Mouse (Mus musculus) hindbrain, embryonic 14.5 days (tissue): Measurements from ENCODE around the gene 2900026A02Rik. TPM values are rescaled to one million over a fixed set of nuclear protein-coding genes. Genes with fewer than 3 reads are reported as not detected.
A peak's percentile ranks its signal among the peaks of the same experiment; 100 is the strongest.

Experiments
- ATAC-seq: fragments of 200-750 bp; cut with Nextera tagmentation; 2 replicates; pipeline ENCODE4 v1.8.0; 2017; ENCODE audit warnings: moderate number of reproducible peaks, mild to moderate bottlenecking, moderate TSS enrichment, moderate library complexity; ENCODE audit not compliant: low FRiP score
- DNase-seq: peaks from one replicate; pipeline ENCODE4 v3.0.0-alpha.2; 2015; ENCODE audit warnings: low spot score
- H3K27ac ChIP-seq: fragments of 300-500 bp; sonication (generic); 2 replicates; pipeline ENCODE4 v1.5.1; 2014; ENCODE audit warnings: mild to moderate bottlenecking, moderate library complexity
- H3K27me3 ChIP-seq: fragments of 300-500 bp; sonication (generic); 2 replicates; pipeline ENCODE4 v1.6.1; 2014; ENCODE audit warnings: mild to moderate bottlenecking, low read length, mixed read lengths; ENCODE audit not compliant: control insufficient read depth, insufficient read depth
- H3K36me3 ChIP-seq: fragments of 300-500 bp; sonication (generic); replicated peaks from 2 replicates; pipeline ENCODE4 v1.6.1; 2014; ENCODE audit not compliant: control insufficient read depth, insufficient read depth
- H3K4me1 ChIP-seq: fragments of 300-500 bp; sonication (generic); replicated peaks from 2 replicates; pipeline ENCODE4 v1.6.1; 2014; ENCODE audit warnings: antibody characterized with exemption, low read length, mixed read lengths; ENCODE audit not compliant: control insufficient read depth, insufficient read depth
- H3K4me2 ChIP-seq: fragments of 300-500 bp; sonication (generic); replicated peaks from 2 replicates; pipeline ENCODE4 v1.6.1; 2014; ENCODE audit warnings: mild to moderate bottlenecking, moderate library complexity
- H3K4me3 ChIP-seq: fragments of 300-500 bp; sonication (generic); replicated peaks from 2 replicates; pipeline ENCODE4 v1.5.1; 2014; ENCODE audit warnings: mild to moderate bottlenecking, low read length
- H3K9ac ChIP-seq: fragments of 300-500 bp; sonication (generic); 2 replicates; pipeline ENCODE4 v1.6.1; 2014
- H3K9me3 ChIP-seq: fragments of 300-500 bp; sonication (generic); 2 replicates; pipeline ENCODE4 v1.6.1; 2016; ENCODE audit warnings: low read length; ENCODE audit not compliant: control insufficient read depth
- WGBS: fragments of 180-500 bp; shearing (Covaris S2); extraction: QIAGEN DNeasy Blood & Tissue Kit; methylation state at CpG from one replicate; pipeline ENCODE4 v1.1.7; 2014; 5-methylcytosine and 5-hydroxymethylcytosine counted together
- polyA plus RNA-seq: library from polyadenylated mRNA; unstranded; fragments of >200 nt; fragmentation: Nextera tagmentation; extraction: Ambion mirVana; gene quantifications from 2 replicates; pipeline ENCODE4 v1.2.1, GENCODE M21; 2014

Gene 2900026A02Rik
- polyA plus RNA-seq, 1 experiment from 2014 or later: 2.5 TPM

DNA sequence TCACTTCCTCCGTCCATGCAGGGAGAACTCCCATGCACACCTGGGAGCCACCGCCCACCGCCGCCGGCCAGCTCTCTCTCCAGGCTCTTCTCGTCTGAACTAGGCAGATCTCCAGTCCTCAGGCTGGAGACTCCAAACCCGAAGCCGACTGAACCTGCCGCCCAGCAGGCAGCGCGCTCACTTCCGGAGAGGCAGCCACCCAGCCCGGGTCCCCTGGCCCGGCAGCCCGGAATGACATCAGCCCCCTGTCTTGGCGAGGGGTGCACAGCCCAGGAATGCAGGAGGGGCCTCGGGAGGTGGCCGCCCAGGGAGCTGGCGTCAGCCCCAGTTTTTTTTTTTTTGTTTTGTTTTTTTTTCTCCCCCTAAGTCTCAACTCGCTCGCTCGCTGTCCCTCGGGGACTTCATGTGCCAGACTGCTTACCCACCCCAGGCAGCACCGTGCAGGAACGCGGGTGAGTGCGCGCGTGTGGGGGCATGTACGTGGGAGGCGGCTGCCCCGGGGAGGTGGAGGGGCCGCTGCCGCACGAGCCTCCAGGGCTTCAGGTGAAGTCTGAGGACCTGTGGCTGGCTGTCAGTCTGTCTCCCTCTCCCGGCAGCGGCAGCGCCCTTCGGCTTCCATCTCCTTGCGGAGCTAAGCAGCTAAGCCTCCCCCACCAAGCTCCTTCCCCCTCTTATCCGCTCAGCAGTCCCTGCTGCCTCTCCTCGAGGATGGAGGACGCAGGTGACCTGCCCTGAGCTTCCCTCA lies 82.5 kb downstream of the 2900026A02Rik start:
- ATAC-seq (peak; percentile 56), DNase-seq (peak; percentile 46)
- Histone ChIP-seq H3K9me3 (no peaks in the 10 kb centered on the region), H3K4me3 (peak overlapping the region; percentile 45), H3K4me2 (peak overlapping the region; percentile 91), H3K27me3 (peaks cover 13% of the 10 kb centered on the region), H3K9ac (peak overlapping the region; percentile 65), H3K4me1 (peaks cover 17% of the 10 kb centered on the region), H3K27ac (peak overlapping the region; percentile 54; the same call in 1 of the 2 replicates), H3K36me3 (no peaks in the 10 kb centered on the region)
- WGBS: under 1% methylated on average over 43 of the region's 43 CpGs

DNA sequence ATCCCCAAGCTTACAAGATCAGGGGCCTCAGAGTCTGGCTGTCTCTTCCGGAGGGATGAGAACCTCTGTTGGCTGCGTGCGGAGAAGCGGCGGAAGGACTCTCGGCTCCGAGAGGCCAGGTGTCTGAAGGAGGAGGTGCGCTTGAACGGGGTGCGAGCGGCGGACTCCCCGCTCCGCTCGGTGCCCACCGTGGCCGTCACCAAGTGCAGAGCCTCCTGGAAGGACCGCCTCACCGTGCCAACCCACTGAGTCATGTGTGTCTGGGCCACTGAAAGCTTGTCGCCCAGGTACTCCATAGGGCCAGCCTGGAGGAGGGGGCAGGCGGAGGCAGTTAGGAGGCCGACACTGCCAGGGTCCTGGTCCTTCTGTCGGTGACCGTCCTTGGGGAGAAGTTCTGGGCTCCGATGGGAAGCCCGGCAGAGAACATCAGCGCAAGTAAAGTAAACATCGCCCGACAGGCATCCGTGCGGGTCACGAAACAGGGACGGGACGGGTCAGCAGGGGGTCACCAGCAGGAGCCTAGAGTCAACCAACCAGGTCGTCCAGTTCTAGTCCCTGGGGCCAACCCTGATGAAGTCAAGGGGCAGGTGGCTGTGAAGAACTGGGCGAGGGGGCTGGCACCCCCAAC lies 83.2 kb downstream of the 2900026A02Rik start:
- ATAC-seq: no peak
- WGBS: 13% methylated on average over 36 of the region's 36 CpGs
- peaks cover 17% of the 10 kb centered on the region for H3K4me1 ChIP-seq

DNA sequence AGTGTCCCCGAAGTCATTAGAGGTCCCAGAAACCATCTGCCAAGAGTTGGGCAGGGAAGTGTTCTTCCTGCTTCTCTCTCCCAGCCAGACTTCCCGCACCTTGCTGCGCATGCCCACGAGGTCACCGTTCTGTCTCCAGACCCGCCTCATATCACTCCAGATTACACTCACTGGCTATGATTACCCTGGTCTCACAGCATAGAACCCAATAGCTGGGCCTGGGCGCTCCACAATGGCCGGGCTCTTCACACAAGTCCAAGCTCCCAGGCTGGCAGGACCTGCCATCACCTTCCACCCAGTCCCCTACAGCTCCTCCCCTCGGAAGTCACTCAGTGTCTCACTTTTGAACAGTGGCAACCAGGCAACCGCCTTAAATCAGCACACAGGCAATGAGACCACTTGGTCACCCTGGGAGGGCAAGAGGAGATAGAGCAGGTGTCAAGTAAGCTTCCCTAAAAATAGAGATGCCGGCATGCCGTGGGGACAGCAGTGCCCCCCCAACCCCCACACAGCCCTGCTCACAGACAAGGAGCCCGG lies 84.0 kb downstream of the 2900026A02Rik start:
- H3K9ac ChIP-seq: peak overlapping the region; percentile 65; the same call in 1 of the 2 replicates
- no peak overlapping the region for H3K27ac ChIP-seq
- DNase-seq: no peak
- 77% methylated on average over 13 of the region's 13 CpGs for WGBS
- no peaks in the 10 kb centered on the region for H3K9me3 ChIP-seq
- H3K4me1 ChIP-seq: peaks cover 22% of the 10 kb centered on the region
- no peak for ATAC-seq
- peak overlapping the region; percentile 91; the same call in 1 of the 2 replicates for H3K4me2 ChIP-seq
- H3K36me3 ChIP-seq: no peaks in the 10 kb centered on the region
- H3K27me3 ChIP-seq: peaks cover 13% of the 10 kb centered on the region
- H3K4me3 ChIP-seq: peak overlapping the region; percentile 45; the same call in 1 of the 2 replicates

More for the DNA sequence above, 83.2 kb downstream of the 2900026A02Rik start:
- Histone ChIP-seq H3K27ac (0 out of 2 replicates have a peak overlapping the region, but pooled peaks have one; percentile 54), H3K36me3 (no peaks in the 10 kb centered on the region), H3K27me3 (peaks cover 13% of the 10 kb centered on the region), H3K9me3 (no peaks in the 10 kb centered on the region), H3K4me3 (peak overlapping the region; percentile 45), H3K4me2 (peak overlapping the region; percentile 91), H3K9ac (peak overlapping the region; percentile 65)
- no peak for DNase-seq

DNA sequence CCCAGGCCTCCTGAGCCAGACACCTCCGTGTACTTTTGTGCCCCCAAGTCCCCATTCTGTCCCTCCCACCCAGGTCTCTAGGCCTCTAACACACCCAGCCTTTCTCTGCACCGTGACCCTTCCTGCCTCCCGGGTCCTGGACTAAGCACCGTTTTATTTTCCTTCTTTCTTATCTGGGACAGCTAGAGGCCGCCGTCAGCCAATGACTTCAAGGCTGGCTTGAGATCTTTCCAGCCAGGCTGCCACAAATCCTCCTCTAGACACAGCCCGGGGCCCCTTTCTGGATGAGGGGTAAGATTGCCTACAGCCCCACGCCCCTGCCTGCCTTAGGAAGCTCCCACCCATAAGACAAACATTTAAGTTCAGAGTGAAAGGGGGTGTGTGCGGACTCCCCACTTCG lies 85.5 kb downstream of the 2900026A02Rik start:
- H3K27ac ChIP-seq: no peak overlapping the region
- no peak overlapping the region for H3K4me3 ChIP-seq
- 52% methylated on average over 10 of the region's 10 CpGs for WGBS
- H3K9me3 ChIP-seq: no peaks in the 10 kb centered on the region
- peak overlapping the region; percentile 9 for H3K4me2 ChIP-seq
- peaks cover 22% of the 10 kb centered on the region for H3K4me1 ChIP-seq
- no peak for DNase-seq
- ATAC-seq: no peak
- H3K36me3 ChIP-seq: no peaks in the 10 kb centered on the region
- H3K27me3 ChIP-seq: peaks cover 13% of the 10 kb centered on the region
- H3K9ac ChIP-seq: no peak overlapping the region

DNA sequence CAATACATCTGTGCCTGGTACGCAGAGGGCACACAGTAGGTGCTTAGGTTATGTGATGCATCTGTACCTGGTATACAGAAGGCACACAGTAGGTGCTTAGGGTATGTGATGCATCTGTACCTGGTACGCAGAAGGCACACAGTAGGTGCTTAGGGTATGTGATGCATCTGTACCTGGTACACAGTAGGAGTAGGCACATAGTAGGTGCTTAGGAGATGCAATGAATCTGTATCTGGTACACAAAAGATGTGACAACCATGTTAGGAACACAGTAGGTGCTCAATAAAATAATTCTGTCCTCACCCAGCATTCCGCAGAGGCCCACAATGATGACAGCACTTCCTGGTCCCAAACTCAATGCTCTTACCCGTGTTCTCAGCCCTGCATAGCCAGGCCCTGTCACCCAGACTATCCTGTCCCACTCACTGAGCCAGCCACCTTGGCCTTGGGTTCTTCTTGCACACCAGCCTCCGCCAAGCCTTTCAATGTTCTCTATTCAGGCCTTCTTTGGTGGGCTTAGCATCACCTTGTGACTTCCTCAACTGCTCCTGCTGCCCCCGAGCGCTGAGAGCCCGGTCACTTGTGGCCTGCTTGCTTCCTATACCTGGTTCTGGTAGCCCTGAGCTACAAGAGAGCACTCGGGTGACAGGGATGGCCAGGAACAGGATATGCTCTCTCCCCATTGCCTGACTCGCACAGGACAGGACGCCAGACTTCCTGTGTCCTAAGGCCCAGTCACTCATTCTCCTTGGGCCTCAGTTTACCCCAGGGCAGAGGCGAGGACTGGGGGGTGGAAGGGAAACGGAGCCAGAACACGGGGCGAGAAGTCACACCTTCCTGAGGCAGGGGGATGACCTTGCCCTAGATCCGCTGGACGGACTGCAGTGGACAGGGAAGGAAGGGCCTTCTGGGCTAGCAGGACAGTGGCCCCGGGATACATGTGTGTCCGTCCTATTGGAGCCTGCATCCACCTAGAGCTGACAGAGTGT lies 87.0 kb downstream of the 2900026A02Rik start:
- H3K27me3 ChIP-seq: peaks cover 12% of the 10 kb centered on the region
- peaks cover 18% of the 10 kb centered on the region for H3K4me1 ChIP-seq
- DNase-seq (no peak), ATAC-seq (no peak)
- H3K27ac ChIP-seq: 0 out of 2 replicates have a peak overlapping the region, but pooled peaks have one; percentile 74
- H3K36me3 ChIP-seq: no peaks in the 10 kb centered on the region
- 89% methylated on average over 19 of the region's 19 CpGs for WGBS
- no peaks in the 10 kb centered on the region for H3K9me3 ChIP-seq
- H3K4me3 ChIP-seq: no peak overlapping the region
- H3K4me2 ChIP-seq: no peak overlapping the region
- no peak overlapping the region for H3K9ac ChIP-seq

DNA sequence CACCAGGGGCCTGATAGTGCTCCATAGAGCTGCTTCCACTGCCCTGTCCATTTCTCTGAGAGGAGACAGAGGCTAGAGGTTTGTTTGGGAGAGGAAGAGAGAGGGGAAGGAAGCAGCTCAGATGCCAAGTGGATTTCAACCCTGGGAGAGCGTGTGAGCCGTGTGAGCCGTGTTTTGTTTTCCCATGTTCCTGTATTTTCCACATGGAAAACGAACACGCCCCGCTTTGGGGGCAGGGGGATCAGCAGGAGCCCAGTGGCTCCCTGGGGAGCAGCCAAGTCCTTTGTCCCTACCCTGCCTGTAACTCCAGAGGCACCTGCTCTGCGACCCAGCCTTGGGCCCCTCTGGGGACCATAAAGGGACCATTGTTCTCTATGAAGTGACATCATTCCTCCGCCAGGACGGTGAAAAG lies 88.0 kb downstream of the 2900026A02Rik start:
- Histone ChIP-seq H3K4me2 (no peak overlapping the region), H3K4me3 (no peak overlapping the region), H3K9me3 (no peaks in the 10 kb centered on the region), H3K36me3 (no peaks in the 10 kb centered on the region), H3K4me1 (peaks cover 10% of the 10 kb centered on the region; the same call in 1 of the 2 replicates), H3K27ac (peak overlapping the region; percentile 74; the same call in 1 of the 2 replicates), H3K27me3 (peaks cover 6% of the 10 kb centered on the region), H3K9ac (no peak overlapping the region; the same call in 1 of the 2 replicates)
- 5% methylated on average over 9 of the region's 9 CpGs for WGBS
- ATAC-seq: peak; percentile 50; the same call in 1 of the 2 replicates
- DNase-seq: no peak

DNA sequence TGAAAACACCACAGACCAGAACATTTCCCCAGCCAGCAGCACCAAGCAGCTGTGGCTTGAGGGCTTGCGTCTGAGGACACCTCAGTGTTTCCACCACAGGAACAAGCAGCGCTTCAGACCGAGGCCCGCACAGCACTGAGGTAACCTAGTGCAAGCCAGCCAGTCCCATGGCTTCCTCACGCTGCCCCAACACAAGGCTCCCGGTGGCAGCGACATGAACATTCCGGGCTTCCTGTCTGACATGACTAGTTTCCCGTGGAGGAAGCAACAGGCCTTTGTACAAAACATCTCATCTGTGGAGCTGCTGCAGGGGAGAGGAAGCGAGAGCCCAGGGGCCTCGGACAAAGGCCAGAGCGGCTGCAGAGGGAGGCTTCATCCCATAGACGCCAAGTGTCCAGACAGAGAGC lies 88.4 kb downstream of the 2900026A02Rik start:
- no peak overlapping the region for H3K4me3 ChIP-seq
- no peak for DNase-seq
- H3K4me1 ChIP-seq: 0 out of 2 replicates have a peak, but pooled peaks cover 5% of the 10 kb centered on the region
- H3K9ac ChIP-seq: no peak overlapping the region
- no peak overlapping the region for H3K4me2 ChIP-seq
- H3K9me3 ChIP-seq: no peaks in the 10 kb centered on the region
- no peaks in the 10 kb centered on the region for H3K36me3 ChIP-seq
- ATAC-seq: no peak
- H3K27me3 ChIP-seq: peaks cover 2% of the 10 kb centered on the region
- 27% methylated on average over 13 of the region's 13 CpGs for WGBS
- H3K27ac ChIP-seq: peak overlapping the region; percentile 74

DNA sequence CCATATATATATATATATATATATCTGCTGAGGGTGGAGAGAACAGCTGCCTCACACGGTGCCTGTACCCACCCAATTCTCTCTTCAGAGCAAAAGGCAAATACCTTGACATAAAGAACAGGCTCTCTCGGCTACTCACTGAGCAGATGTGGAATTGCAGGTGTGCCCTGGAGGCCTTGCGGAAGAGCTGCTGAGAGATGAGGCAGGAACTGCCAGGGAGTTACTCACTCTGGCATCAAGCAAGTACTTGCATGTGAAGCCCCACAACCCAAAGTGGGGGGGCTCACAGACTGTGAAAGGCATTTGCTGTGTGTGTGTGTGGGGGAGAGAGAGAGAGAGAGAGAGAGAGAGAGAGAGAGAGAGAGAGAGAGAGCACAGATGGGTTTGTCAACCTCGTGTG lies 92.6 kb downstream of the 2900026A02Rik start:
- Histone ChIP-seq H3K4me2 (no peak overlapping the region), H3K27me3 (no peaks in the 10 kb centered on the region), H3K36me3 (no peaks in the 10 kb centered on the region), H3K4me1 (0 out of 2 replicates have a peak, but pooled peaks cover 5% of the 10 kb centered on the region), H3K27ac (no peak overlapping the region), H3K9ac (no peak overlapping the region), H3K9me3 (no peaks in the 10 kb centered on the region), H3K4me3 (no peak overlapping the region)
- WGBS: 84% methylated on average over 4 of the region's 4 CpGs
- DNase-seq (no peak), ATAC-seq (no peak)
